Mouse (Mus musculus) ES-Bruce4 (cell line): Measurements from ENCODE around the gene Wsb1. TPM values are rescaled to one million over a fixed set of nuclear protein-coding genes. Genes with fewer than 3 reads are reported as not detected.
"Not testable (repeated sequence)": the region's sequence is repeated elsewhere in the genome, so short reads cannot be mapped to it uniquely, and the experiment has no call there.

Source experiments
- H3K27ac ChIP-seq: 2 replicates; pipeline ENCODE4 v1.5.1; 2012; ENCODE audit warnings: low read length, inconsistent platforms; ENCODE audit not compliant: insufficient read depth
- H3K27me3 ChIP-seq: 2 replicates; pipeline ENCODE4 v1.6.1; 2012; ENCODE audit warnings: mild to moderate bottlenecking, low read length, inconsistent platforms; ENCODE audit not compliant: control insufficient read depth, poor library complexity, insufficient read depth, severe bottlenecking
- H3K36me3 ChIP-seq: 2 replicates; pipeline ENCODE4 v1.6.1; 2012; ENCODE audit warnings: inconsistent platforms, mild to moderate bottlenecking, low read length, moderate library complexity; ENCODE audit not compliant: control insufficient read depth, poor library complexity, insufficient read depth, severe bottlenecking
- H3K4me1 ChIP-seq: one replicate; pipeline ENCODE4 v1.8.1; 2011; ENCODE audit warnings: low read length; ENCODE audit not compliant: control insufficient read depth, insufficient read depth
- H3K4me3 ChIP-seq: 2 replicates; pipeline ENCODE4 v1.5.1; 2011; ENCODE audit warnings: low read depth, mild to moderate bottlenecking, low read length
- H3K9ac ChIP-seq: 2 replicates; pipeline ENCODE4 v1.6.1; 2012; ENCODE audit warnings: low read depth, mild to moderate bottlenecking, inconsistent platforms; ENCODE audit not compliant: poor library complexity, severe bottlenecking
- H3K9me3 ChIP-seq: replicated peaks from 2 replicates; pipeline ENCODE4 v1.6.1; 2012; ENCODE audit warnings: mild to moderate bottlenecking, low read length, inconsistent platforms; ENCODE audit not compliant: control insufficient read depth, poor library complexity, insufficient read depth, severe bottlenecking
- CTCF ChIP-seq: IDR thresholded peaks from one replicate; pipeline ENCODE4 v1.8.1; 2011; ENCODE audit warnings: low read depth, low read length
- EP300 ChIP-seq: IDR thresholded peaks from 2 replicates; pipeline ENCODE4 v1.6.1; 2011; ENCODE audit warnings: low read depth, low read length; ENCODE audit not compliant: insufficient read depth
- POLR2A ChIP-seq: IDR thresholded peaks from one replicate; pipeline ENCODE4 v1.8.1; 2011; ENCODE audit warnings: low read length; ENCODE audit not compliant: insufficient read depth
- polyA plus RNA-seq: library from polyadenylated mRNA; stranded (reverse); fragments of >200 nt; gene quantifications from 2 replicates; pipeline ENCODE4 v1.2.4, GENCODE M21; 2011; ENCODE audit warnings: low read depth; ENCODE audit not compliant: missing spikeins, insufficient read depth, insufficient read length

Wsb1 gene
- polyA plus RNA-seq, result 188 and 195 TPM in 2 replicates

DNA sequence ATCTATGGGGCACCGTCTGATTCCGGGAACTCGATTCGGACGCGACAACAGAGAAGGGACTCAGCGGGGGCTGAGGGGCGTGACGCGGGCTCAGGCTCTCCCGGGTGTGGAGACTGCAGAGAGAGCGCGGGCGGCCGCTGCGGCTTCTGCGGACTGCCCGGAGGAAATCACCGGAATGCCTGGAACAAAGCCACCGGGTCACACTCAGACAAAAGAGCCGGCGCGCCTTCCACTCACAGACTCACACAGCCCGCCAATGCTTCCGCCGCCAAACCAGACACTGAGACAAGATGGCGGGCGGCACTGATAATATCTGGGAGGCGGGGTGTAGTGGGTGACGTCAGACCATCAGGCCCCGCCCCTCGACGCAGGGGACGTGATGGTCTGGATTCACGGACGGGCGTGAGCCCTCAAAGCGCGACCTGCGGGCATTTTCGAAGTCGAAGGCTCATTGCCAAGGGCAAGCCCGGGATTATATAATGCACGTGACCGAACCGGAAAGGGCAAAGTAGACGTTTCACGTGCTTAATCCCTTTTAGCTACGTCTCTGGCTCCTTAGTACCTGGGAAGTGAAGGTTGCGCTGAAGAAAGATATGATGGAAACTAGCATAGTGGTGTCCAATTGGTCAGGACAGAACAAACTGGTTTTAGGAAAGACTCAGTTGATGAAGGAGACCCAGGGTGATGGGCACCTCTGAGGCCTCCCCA lies at the start of gene Wsb1:
Gene Wsb1, minus strand, starts transcription at position 281 of the 708 bp plus-strand sequence.
- H3K4me3 ChIP-seq, result peak within 1 kb of the TSS; percentile 92
- peaks cover 24% of the 10 kb centered on the region for H3K36me3 ChIP-seq
- H3K9me3 ChIP-seq, result no peaks in the 10 kb centered on the region
- TF ChIP-seq POLR2A (peak; percentile 94), EP300 (peak; percentile 26; the same call in 1 of the 2 replicates), CTCF (no peak)
- H3K27ac ChIP-seq, result peak within 1 kb of the TSS; percentile 23; the same call in 1 of the 2 replicates
- peaks cover 1% of the 10 kb centered on the region for H3K4me1 ChIP-seq
- peak within 1 kb of the TSS; percentile 94 for H3K9ac ChIP-seq
- no peaks in the 10 kb centered on the region for H3K27me3 ChIP-seq

GRCm38 (mm10) chr11:79304245-79304644 lies 49.8 kb upstream of the Wsb1 start:
- not testable (repeated sequence) for H3K4me3 ChIP-seq, H3K9me3 ChIP-seq, H3K27ac ChIP-seq, H3K9ac ChIP-seq, H3K27me3 ChIP-seq, H3K36me3 ChIP-seq, H3K4me1 ChIP-seq

DNA sequence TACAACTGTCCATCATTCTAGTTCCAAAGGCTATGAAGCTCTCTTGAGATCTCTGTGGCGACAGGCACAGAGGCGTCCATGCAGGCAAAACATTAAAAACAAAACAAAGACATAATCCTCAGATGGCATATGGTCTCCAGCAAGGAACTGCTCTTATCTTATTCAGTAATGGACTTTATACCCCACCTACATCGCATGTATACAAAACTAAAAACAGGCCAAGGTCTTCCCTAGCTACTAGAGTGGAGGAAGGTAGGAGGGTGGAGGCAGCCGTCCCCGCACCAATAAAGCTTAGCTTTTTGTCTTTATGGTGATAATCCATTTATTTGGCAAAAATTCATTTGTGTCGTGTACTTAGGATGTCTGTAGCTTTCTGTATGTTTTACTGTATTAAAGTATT lies 48.6 kb upstream of the Wsb1 start:
- H3K4me1 ChIP-seq, result peaks cover 1% of the 10 kb centered on the region
- H3K9me3 ChIP-seq, result no peaks in the 10 kb centered on the region
- H3K9ac ChIP-seq, result no peak overlapping the region
- no peak for TF ChIP-seq CTCF
- TF ChIP-seq EP300, result no peak
- no peak for TF ChIP-seq POLR2A
- H3K4me3 ChIP-seq, result no peak overlapping the region
- no peak overlapping the region for H3K27ac ChIP-seq
- H3K27me3 ChIP-seq, result no peaks in the 10 kb centered on the region
- H3K36me3 ChIP-seq, result no peaks in the 10 kb centered on the region

GRCm38 (mm10) chr11:79299719-79300431 lies 45.4 kb upstream of the Wsb1 start:
- H3K27ac ChIP-seq, result no peak overlapping the region
- no peaks in the 10 kb centered on the region for H3K9me3 ChIP-seq
- H3K4me1 ChIP-seq, result no peaks in the 10 kb centered on the region
- TF ChIP-seq EP300 (no peak), POLR2A (no peak)
- H3K9ac ChIP-seq, result no peak overlapping the region
- H3K36me3 ChIP-seq, result no peaks in the 10 kb centered on the region
- no peaks in the 10 kb centered on the region for H3K27me3 ChIP-seq
- H3K4me3 ChIP-seq, result no peak overlapping the region

GRCm38 (mm10) chr11:79296856-79297491 lies 42.5 kb upstream of the Wsb1 start, which contains the start of gene Gm9964:
Gm9964 (minus strand) TSS chr11:79296906.
- no peaks in the 10 kb centered on the region for H3K36me3 ChIP-seq
- no peaks in the 10 kb centered on the region for H3K9me3 ChIP-seq
- H3K27me3 ChIP-seq, result no peaks in the 10 kb centered on the region
- H3K27ac ChIP-seq, result no peak within 1 kb of the TSS
- H3K9ac ChIP-seq, result no peak within 1 kb of the TSS
- no peak within 1 kb of the TSS for H3K4me3 ChIP-seq
- TF ChIP-seq POLR2A, result no peak
- no peaks in the 10 kb centered on the region for H3K4me1 ChIP-seq

DNA sequence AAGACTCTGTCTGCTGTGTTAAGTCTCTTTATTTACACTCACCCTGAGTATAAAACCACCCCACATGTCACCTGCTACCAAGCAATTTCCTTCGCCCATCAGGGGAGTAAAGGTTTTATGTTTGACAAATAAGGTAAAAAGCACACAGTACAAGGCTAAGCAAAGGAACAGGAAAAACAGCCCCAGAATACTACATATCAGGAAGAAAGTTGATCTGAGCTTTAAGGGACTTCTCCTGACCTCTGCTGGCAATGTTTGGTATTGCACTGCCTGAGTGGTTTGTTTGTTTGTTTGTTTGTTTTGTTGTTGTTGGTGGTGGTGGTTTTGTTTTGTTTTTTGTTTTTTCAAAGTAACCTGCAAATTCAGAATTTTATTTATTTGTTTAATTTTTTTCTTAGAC lies 41.7 kb upstream of the Wsb1 start:
- Histone ChIP-seq H3K4me1 (no peaks in the 10 kb centered on the region), H3K9ac (no peak overlapping the region), H3K4me3 (no peak overlapping the region), H3K27me3 (no peaks in the 10 kb centered on the region), H3K36me3 (no peaks in the 10 kb centered on the region), H3K9me3 (no peaks in the 10 kb centered on the region), H3K27ac (no peak overlapping the region)
- TF ChIP-seq POLR2A, result no peak
- TF ChIP-seq CTCF, result no peak
- TF ChIP-seq EP300, result no peak
